Mouse (Mus musculus) thymus, postnatal 0 days (tissue): ENCODE results near the gene Vamp2. TPM values are rescaled to one million over a fixed set of nuclear protein-coding genes. Genes with fewer than 3 reads are reported as not detected.

Experiments
- DNase-seq: peaks from one replicate; pipeline ENCODE4 v3.0.0-alpha.2; 2015; ENCODE audit warnings: low spot score
- polyA plus RNA-seq: library from polyadenylated mRNA; unstranded; fragments of >200 nt; fragmentation: Nextera tagmentation; extraction: Ambion mirVana; gene quantifications from 2 replicates; pipeline ENCODE4 v1.2.1, GENCODE M21; 2015

The Vamp2 gene
- polyA plus RNA-seq, 1 experiment from 2014 or later, result 35.9 TPM

DNA sequence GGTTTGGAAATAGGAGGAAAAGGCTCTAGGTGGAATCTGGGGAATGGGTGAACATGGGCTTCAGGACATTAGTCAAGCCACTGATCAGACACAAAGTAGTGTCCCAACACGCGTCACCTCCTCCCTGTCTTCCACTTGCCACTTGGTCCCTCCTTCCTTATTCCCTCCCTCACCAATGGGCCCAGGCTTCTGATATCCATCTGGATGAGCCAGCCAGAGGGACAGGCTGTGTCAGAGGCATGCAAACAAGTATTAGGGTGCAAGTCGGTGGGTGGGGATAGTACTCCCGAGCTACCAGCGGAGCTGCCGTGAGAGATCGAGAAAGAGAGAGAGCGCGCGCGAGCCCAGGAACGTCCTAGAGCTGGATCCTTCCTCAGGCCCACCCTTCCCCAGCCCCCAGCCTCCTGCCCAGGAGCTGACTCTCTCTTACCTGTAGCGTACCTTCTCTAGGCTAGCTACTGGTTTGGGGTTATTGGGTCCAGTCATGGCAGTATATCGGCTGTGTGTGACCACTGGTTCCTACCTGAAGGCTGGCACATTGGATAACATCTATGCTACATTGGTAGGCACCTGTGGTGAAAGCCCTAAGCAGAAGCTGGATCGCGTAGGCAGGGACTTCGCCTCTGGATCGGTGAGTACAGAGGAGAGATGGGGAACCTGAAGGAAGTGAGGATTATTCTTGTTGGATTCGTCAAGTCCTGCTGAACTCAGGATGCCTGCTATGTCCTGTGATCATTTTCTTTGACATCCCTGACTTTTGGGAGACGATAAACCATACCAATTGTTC is 37.8 kb downstream of the Vamp2 start:
- peak; percentile 31 for DNase-seq

DNA sequence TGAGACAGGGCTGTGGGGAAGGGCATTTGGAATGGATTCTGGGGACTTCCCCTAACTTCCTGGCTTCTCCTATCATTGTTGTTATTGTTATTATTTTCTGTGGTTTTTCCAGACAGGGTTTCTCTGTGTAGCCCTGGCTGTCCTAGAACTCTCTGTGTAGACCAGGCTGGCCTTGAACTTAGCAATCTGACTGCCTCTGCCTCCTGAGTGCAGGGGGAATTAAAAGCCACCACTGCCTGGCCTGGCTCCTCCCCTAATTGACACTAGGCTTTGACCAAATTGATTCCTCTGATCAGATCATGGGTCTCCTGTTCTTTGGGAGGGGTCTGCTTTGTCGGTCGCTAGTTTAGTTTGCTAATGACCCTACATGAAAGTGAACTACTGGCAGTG is 38.4 kb downstream of the Vamp2 start:
- no peak for DNase-seq

DNA sequence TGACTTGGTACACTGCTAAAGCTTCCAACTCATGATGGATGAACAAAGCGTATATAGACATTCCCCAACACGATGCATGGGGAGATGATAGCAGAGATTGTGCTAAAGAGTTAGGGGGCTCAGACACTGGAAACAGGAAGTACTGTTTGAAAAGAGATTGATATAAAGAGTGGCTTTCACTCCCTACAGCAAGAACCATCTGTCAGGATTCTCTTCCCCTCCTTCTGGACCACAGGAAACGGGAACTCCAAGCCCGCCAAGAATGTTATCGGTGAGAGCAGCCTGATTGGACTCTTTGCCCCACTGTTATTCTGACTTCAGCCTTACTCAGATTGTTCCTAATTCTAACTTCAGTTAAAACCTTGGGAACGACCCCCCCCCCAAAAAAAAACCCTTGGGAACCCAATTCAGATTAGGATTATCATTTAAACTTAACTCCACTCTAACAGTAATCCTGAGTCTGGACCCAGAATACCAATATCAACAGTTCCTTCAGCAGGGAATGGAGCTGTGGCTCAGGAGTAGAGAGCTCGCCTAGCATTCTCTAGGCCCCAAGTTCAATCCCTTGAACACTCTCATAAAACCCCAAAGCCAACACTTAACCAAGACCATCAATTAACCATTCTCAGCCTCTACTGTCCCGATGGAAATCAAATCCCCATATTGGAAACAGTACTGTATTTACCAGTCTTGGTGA is 40.3 kb downstream of the Vamp2 start:
- DNase-seq, result no peak

DNA sequence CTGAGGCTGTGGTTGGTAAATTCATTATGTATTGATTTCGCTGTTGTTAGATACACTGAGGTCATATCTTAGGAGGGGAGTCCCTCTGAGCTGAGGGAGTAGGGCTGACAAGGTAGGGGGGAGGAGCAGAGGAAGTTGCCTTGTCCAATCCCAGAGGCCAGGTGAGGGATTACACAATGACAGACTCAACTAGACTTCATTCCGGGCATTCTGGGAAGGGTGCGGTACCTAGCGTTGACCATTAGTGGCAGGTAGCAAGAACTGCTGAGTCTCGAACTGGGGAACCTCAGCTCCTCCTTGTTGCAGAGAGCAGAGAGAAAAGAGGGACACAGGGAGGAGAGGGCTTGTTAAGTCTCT is 45.3 kb downstream of the Vamp2 start:
- no peak for DNase-seq

DNA sequence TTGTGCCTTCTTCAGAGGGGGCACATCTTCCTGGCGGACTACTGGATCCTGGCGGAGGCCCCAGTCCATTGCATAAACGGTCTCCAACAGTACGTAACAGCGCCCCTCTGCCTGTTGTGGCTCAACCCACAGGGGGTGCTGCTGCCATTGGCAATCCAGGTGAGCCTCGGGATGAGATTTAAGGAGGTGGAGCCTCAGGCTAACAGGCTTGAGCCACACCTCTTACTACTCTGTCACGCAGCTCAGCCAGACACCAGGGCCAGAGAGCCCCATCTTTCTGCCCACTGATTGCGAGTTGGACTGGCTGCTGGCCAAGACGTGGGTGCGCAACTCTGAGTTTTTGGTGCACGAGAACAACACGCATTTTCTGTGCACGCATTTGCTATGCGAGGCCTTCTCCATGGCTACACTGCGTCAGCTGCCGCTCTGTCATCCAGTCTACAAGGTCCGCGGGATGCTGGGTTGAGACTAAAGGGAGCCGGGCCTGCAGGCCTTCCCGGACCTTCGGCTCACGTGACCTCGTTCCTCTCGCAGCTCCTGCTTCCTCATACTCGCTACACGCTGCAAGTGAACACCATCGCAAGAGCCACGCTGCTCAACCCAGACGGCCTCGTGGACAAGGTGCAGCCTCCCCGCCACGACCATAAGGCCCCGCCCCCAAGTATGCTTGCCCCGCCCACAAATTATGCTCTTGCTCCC is 45.8 kb downstream of the Vamp2 start:
- peak; percentile 53 for DNase-seq

DNA sequence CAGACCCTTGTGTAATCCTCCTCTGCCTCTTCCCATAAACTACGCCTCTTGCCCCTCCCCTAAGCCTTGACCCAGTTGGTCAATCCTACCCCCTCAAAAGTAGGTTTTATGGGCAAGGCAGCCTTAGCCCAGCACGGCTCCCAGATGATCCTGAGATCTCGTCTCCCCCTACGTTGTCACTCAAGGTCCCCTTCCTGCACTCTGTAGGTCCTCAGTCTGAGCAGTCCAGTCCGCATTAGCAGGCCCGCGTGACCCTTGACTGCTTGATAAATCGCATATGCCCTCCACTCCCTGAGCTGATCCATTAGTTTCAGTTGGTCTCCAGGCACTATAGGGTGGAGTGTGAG is 46.3 kb downstream of the Vamp2 start:
- no peak for DNase-seq

DNA sequence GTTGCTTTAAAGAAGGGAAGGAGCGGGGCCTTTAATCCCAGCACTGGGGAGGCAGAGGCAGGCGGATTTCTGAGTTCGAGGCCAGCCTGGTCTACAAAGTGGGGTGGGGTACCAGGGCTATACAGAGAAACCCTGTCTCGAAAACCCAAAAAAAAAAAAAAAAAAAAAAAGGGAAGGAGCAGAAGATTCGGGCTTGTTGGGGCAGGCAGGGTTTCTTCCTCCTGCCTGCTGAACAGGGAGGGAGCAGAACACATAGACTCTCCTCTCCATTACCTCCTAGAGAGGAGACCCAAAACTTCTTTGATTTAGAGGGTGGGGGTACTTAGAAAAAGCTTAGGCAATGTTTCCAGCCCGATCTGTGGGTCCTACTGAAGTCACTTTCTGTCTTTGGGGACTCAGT is 47.1 kb downstream of the Vamp2 start:
- no peak for DNase-seq

Other genes with a start within 250 kb of the Vamp2 start
- gene Ndel1, start 216.6 kb upstream of the Vamp2 start, polyA plus RNA-seq, result 57.1 and 60.3 TPM in 2 replicates
- gene Rnf222, start 199.9 kb upstream of the Vamp2 start, polyA plus RNA-seq, result 0.05 TPM in 1 of 2 replicates, not detected in the other
- gene Rpl26, start 186.9 kb upstream of the Vamp2 start, polyA plus RNA-seq, result 1,221 and 1,303 TPM in 2 replicates
- gene Odf4, start 161.4 kb upstream of the Vamp2 start, polyA plus RNA-seq, result not detected in 2 replicates
- 1.0 and 1.1 TPM in 2 replicates for gene Arhgef15, start 131.0 kb upstream of the Vamp2 start, polyA plus RNA-seq
- gene Slc25a35, start 120.4 kb upstream of the Vamp2 start, polyA plus RNA-seq, result 4.0 and 4.8 TPM in 2 replicates
- gene Rangrf, start 113.3 kb upstream of the Vamp2 start, polyA plus RNA-seq, result 38.6 and 44.6 TPM in 2 replicates
- gene Pfas, start 80.0 kb upstream of the Vamp2 start, polyA plus RNA-seq, result 26.9 and 29.7 TPM in 2 replicates
- gene Ctc1, start 72.6 kb upstream of the Vamp2 start, polyA plus RNA-seq, result 20.7 and 20.8 TPM in 2 replicates
- 134 and 154 TPM in 2 replicates for gene Aurkb, start 42.8 kb upstream of the Vamp2 start, polyA plus RNA-seq
- 9.8 and 12.4 TPM in 2 replicates for gene Borcs6, start 28.8 kb upstream of the Vamp2 start, polyA plus RNA-seq
- gene Tmem107, start 17.7 kb upstream of the Vamp2 start, polyA plus RNA-seq, result 29.8 and 33.2 TPM in 2 replicates
- 3.5 and 4.7 TPM in 2 replicates for gene Per1, start 6.7 kb downstream of the Vamp2 start, polyA plus RNA-seq
- gene Hes7, start 31.9 kb downstream of the Vamp2 start, polyA plus RNA-seq, result 0.39 and 0.71 TPM in 2 replicates
- gene 9130213A22Rik, start 34.1 kb downstream of the Vamp2 start, polyA plus RNA-seq, result 0.49 and 0.64 TPM in 2 replicates
- 0.62 and 0.73 TPM in 2 replicates for gene Aloxe3, start 37.4 kb downstream of the Vamp2 start, polyA plus RNA-seq
- 0.44 and 0.49 TPM in 2 replicates for gene Alox12b, start 68.5 kb downstream of the Vamp2 start, polyA plus RNA-seq
- 0.14 and 0.17 TPM in 2 replicates for gene Alox8, start 109.4 kb downstream of the Vamp2 start, polyA plus RNA-seq
- not detected in 2 replicates for gene Gucy2e, start 148.5 kb downstream of the Vamp2 start, polyA plus RNA-seq
- gene Cntrob, start 235.3 kb downstream of the Vamp2 start, polyA plus RNA-seq, result 22.4 and 22.8 TPM in 2 replicates
- 132 and 138 TPM in 2 replicates for gene Trappc1, start 235.5 kb downstream of the Vamp2 start, polyA plus RNA-seq
- gene Kcnab3, start 237.8 kb downstream of the Vamp2 start, polyA plus RNA-seq, result 0.18 and 0.24 TPM in 2 replicates